Mouse (Mus musculus) thymus, postnatal 4 days (tissue): ENCODE results near the gene Glis2.
A peak's percentile ranks its signal among the peaks of the same experiment; 100 is the strongest.

ENCODE experiments used
- DNase-seq: peaks from one replicate; pipeline ENCODE4 v3.0.0; 2021

Glis2 gene

GRCm38 (mm10) chr16:4665726-4666125 is 71.2 kb downstream of the Glis2 start:
- DNase-seq = no peak

- DNase-seq = peak; percentile 93
These were observed 72.8 kb downstream of the Glis2 start for GRCm38 (mm10) chr16:4667190-4667808.

- DNase-seq = no peak
These were observed 75.8 kb downstream of the Glis2 start for GRCm38 (mm10) chr16:4670317-4670716.

GRCm38 (mm10) chr16:4674091-4674490 is 79.6 kb downstream of the Glis2 start:
- DNase-seq = peak; percentile 67
